Comparison of ENCODE assay signal across 8 mouse cellular contexts in the genomic region with DNA sequence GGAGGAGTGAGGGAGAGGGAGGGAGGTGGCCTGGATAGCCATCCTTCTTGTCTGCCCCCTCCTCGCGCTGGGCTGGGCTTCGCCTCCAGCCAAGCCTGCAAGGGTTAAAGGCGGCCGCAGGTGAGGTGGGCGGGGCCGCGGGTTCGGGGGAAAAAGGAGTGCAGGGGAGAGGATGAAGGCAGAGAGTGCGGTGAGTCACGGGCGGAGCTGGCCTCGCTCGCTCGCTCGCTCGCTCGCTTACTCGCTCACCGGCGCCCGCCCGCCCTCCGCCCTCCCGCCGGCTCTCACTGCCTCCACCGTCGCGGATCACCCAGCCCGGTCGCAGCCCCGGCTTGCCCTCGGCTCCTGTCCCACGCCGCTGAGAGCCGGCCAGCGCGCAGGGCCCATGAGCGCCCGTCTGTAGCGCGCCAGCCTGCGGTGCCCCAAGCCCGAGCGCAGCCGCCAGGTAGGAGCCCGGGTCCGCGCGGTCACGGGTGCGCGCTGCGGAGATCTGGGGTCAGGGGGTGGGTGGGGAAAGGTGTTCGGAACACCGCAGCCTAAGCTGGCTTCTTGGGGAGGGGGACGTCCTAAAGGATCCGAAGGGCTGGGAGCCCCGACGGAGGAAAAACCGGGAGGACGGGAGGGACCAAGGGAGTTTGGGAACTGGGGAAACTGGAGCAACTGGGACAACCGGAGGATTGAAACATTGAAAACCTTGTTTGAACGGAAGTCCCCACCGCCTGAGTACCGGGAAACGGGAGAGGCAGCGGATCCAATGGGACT. TPM values are rescaled to one million over a fixed set of nuclear protein-coding genes. Genes with fewer than 3 reads are reported as not detected.
DNase-seq lines count a peak whose midpoint lies in the region; ATAC-seq lines count a peak whose summit lies in the region.

No protein-coding gene starts in this region.

- no peaks in the 10 kb centered on the region for H3K36me3 ChIP-seq in megakaryocyte, embryonic 14.5 days (replicated peaks; ENCODE audit: low read length)
- no peaks in the 10 kb centered on the region for H3K36me3 ChIP-seq in embryonic facial prominence, embryonic 15.5 days
- no peaks in the 10 kb centered on the region for H3K36me3 ChIP-seq in limb, embryonic 11.5 days (ENCODE audit: control insufficient read depth, insufficient read depth, low read length)
- H3K36me3 ChIP-seq in neural tube, embryonic 14.5 days (ENCODE audit: control insufficient read depth, insufficient read depth, low read length), result no peaks in the 10 kb centered on the region

- no peaks in the 10 kb centered on the region for H3K9me3 ChIP-seq in megakaryocyte, embryonic 14.5 days
- no peaks in the 10 kb centered on the region for H3K9me3 ChIP-seq in embryonic facial prominence, embryonic 15.5 days (replicated peaks)
- H3K9me3 ChIP-seq in limb, embryonic 11.5 days (ENCODE audit: control insufficient read depth, low read length), result no peaks in the 10 kb centered on the region
- no peaks in the 10 kb centered on the region for H3K9me3 ChIP-seq in neural tube, embryonic 14.5 days (ENCODE audit: control insufficient read depth, low read length)

- H3K9ac ChIP-seq in embryonic facial prominence, embryonic 15.5 days, result no peak overlapping the region
- peak overlapping the region; percentile 40 for H3K9ac ChIP-seq in limb, embryonic 11.5 days (ENCODE audit: low read length)
- H3K9ac ChIP-seq in neural tube, embryonic 14.5 days (replicated peaks; ENCODE audit: low read depth, low read length), result peak overlapping the region; percentile 39; the same call in 1 of the 2 replicates

- WGBS in embryonic facial prominence, embryonic 15.5 days, result under 1% methylated on average over 65 of the region's 68 CpGs
- WGBS in limb, embryonic 11.5 days, result 1% methylated on average over 52 of the region's 68 CpGs
- WGBS in neural tube, embryonic 14.5 days, result under 1% methylated on average over 54 of the region's 68 CpGs

- peaks cover 50% of the 10 kb centered on the region for H3K4me1 ChIP-seq in megakaryocyte, embryonic 14.5 days
- peaks cover 41% of the 10 kb centered on the region for H3K4me1 ChIP-seq in embryonic facial prominence, embryonic 15.5 days
- H3K4me1 ChIP-seq in limb, embryonic 11.5 days (ENCODE audit: control insufficient read depth, insufficient read depth, low read length), result peaks cover 22% of the 10 kb centered on the region
- peaks cover 9% of the 10 kb centered on the region; the same call in 1 of the 2 replicates for H3K4me1 ChIP-seq in neural tube, embryonic 14.5 days (ENCODE audit: control insufficient read depth, insufficient read depth, low read length)

- peak overlapping the region; percentile 85 for H3K4me3 ChIP-seq in megakaryocyte, embryonic 14.5 days (replicated peaks)
- H3K4me3 ChIP-seq in embryonic facial prominence, embryonic 15.5 days (replicated peaks), result peak overlapping the region; percentile 42
- peak overlapping the region; percentile 39 for H3K4me3 ChIP-seq in limb, embryonic 11.5 days (ENCODE audit: low read depth, low read length)
- peak overlapping the region; percentile 22 for H3K4me3 ChIP-seq in neural tube, embryonic 14.5 days (ENCODE audit: low read depth, low read length)

- H3K27me3 ChIP-seq in megakaryocyte, embryonic 14.5 days (replicated peaks), result peaks cover 91% of the 10 kb centered on the region
- peaks cover 86% of the 10 kb centered on the region for H3K27me3 ChIP-seq in embryonic facial prominence, embryonic 15.5 days
- H3K27me3 ChIP-seq in limb, embryonic 11.5 days (ENCODE audit: control insufficient read depth, insufficient read depth, low read length), result peaks cover 73% of the 10 kb centered on the region
- H3K27me3 ChIP-seq in neural tube, embryonic 14.5 days (ENCODE audit: control insufficient read depth, insufficient read depth, low read length), result peaks cover 55% of the 10 kb centered on the region

- H3K4me2 ChIP-seq in embryonic facial prominence, embryonic 15.5 days (replicated peaks), result peak overlapping the region; percentile 55
- H3K4me2 ChIP-seq in limb, embryonic 11.5 days (ENCODE audit: low read depth, severe bottlenecking), result peak overlapping the region; percentile 63
- H3K4me2 ChIP-seq in neural tube, embryonic 14.5 days (ENCODE audit: low read depth, low read length), result peak overlapping the region; percentile 34

- peak overlapping the region; percentile 58; the same call in 1 of the 2 replicates for H3K27ac ChIP-seq in embryonic facial prominence, embryonic 15.5 days (replicated peaks)
- 0 out of 2 replicates have a peak overlapping the region, but pooled peaks have one; percentile 8 for H3K27ac ChIP-seq in limb, embryonic 11.5 days (replicated peaks; ENCODE audit: low read depth, low read length)
- H3K27ac ChIP-seq in neural tube, embryonic 14.5 days (ENCODE audit: low read depth, low read length), result no peak overlapping the region

- DNase-seq in limb, embryonic 11.5 days (ENCODE audit: low spot score), result peak; percentile 50
- no peak for DNase-seq in right cerebral cortex, adult 18-20 months
- DNase-seq in ovary, postnatal 14 days (ENCODE audit: low spot score), result no peak

- no peak for ATAC-seq in megakaryocyte, adult 5-6 weeks (ENCODE audit: poor library complexity, severe bottlenecking)
- ATAC-seq in embryonic facial prominence, embryonic 15.5 days (ENCODE audit: insufficient number of reproducible peaks, low FRiP score, low TSS enrichment, low read depth), result peak; percentile 23; the same call in 1 of the 2 replicates
- ATAC-seq in limb, embryonic 11.5 days (ENCODE audit: insufficient number of reproducible peaks, low FRiP score, low TSS enrichment, low read depth), result no peak
- no peak for ATAC-seq in neural tube, embryonic 14.5 days (ENCODE audit: low read depth)
- no peak for ATAC-seq in erythroid progenitor cell, adult 5-6 weeks (replicated peaks; ENCODE audit: low FRiP score, poor library complexity, severe bottlenecking)

RNA-seq across cellular contexts. Expression of gene Sp6, which starts 5.6 kb away (rescaled TPM):
- polyA plus RNA-seq in megakaryocyte, embryonic 14.5 days (2012; ENCODE audit: insufficient read depth, low replicate concordance), result 0.77 and 1.4 TPM in 2 replicates
- 0.13 TPM in 1 of 2 replicates, not detected in the other for total RNA-seq in megakaryocyte, adult 5-6 weeks (2015)
- total RNA-seq in megakaryocyte, adult 5-6 weeks (2017), result not detected in 2 replicates
- polyA plus RNA-seq in embryonic facial prominence, embryonic 15.5 days (2015; fragmentation: Nextera tagmentation; extraction: Ambion mirVana), result 18.5 and 26.7 TPM in 2 replicates
- polyA plus RNA-seq in limb, embryonic 11.5 days (2014; fragmentation: Nextera tagmentation; extraction: Ambion mirVana), result 2.1 and 2.4 TPM in 2 replicates
- 0.09 TPM in 1 of 2 replicates, not detected in the other for polyA plus RNA-seq in neural tube, embryonic 14.5 days (2014; fragmentation: Nextera tagmentation; extraction: Ambion mirVana)
- not detected in 2 replicates for total RNA-seq in erythroid progenitor cell, adult 5-6 weeks (2015; ENCODE audit: low replicate concordance)
- not detected in 2 replicates for total RNA-seq in erythroid progenitor cell, adult 5-6 weeks (2017; ENCODE audit: low replicate concordance)

RNA-seq across cellular contexts. Expression of gene Scrn2, which starts 11.0 kb away (rescaled TPM):
- polyA plus RNA-seq in megakaryocyte, embryonic 14.5 days (2012; ENCODE audit: insufficient read depth, low replicate concordance), result 4.5 and 11.2 TPM in 2 replicates
- 0.48 and 1.4 TPM in 2 replicates for total RNA-seq in megakaryocyte, adult 5-6 weeks (2015)
- 5.1 and 5.4 TPM in 2 replicates for total RNA-seq in megakaryocyte, adult 5-6 weeks (2017)
- polyA plus RNA-seq in embryonic facial prominence, embryonic 15.5 days (2015; fragmentation: Nextera tagmentation; extraction: Ambion mirVana), result 22.5 and 23.9 TPM in 2 replicates
- 31.9 and 34.4 TPM in 2 replicates for polyA plus RNA-seq in limb, embryonic 11.5 days (2014; fragmentation: Nextera tagmentation; extraction: Ambion mirVana)
- polyA plus RNA-seq in neural tube, embryonic 14.5 days (2014; fragmentation: Nextera tagmentation; extraction: Ambion mirVana), result 8.6 and 10.9 TPM in 2 replicates
- total RNA-seq in erythroid progenitor cell, adult 5-6 weeks (2015; ENCODE audit: low replicate concordance), result not detected in 2 replicates
- total RNA-seq in erythroid progenitor cell, adult 5-6 weeks (2017; ENCODE audit: low replicate concordance), result not detected in 2 replicates

RNA-seq across cellular contexts. Expression of gene Lrrc46, which starts 22.4 kb away (rescaled TPM):
- not detected in 2 replicates for polyA plus RNA-seq in megakaryocyte, embryonic 14.5 days (2012; ENCODE audit: insufficient read depth, low replicate concordance)
- total RNA-seq in megakaryocyte, adult 5-6 weeks (2015), result 0.55 and 0.80 TPM in 2 replicates
- total RNA-seq in megakaryocyte, adult 5-6 weeks (2017), result not detected in 2 replicates
- polyA plus RNA-seq in embryonic facial prominence, embryonic 15.5 days (2015; fragmentation: Nextera tagmentation; extraction: Ambion mirVana), result 9.5 and 21.4 TPM in 2 replicates
- 0.79 and 1.4 TPM in 2 replicates for polyA plus RNA-seq in limb, embryonic 11.5 days (2014; fragmentation: Nextera tagmentation; extraction: Ambion mirVana)
- polyA plus RNA-seq in neural tube, embryonic 14.5 days (2014; fragmentation: Nextera tagmentation; extraction: Ambion mirVana), result 2.2 and 2.4 TPM in 2 replicates
- total RNA-seq in erythroid progenitor cell, adult 5-6 weeks (2015; ENCODE audit: low replicate concordance), result not detected in 2 replicates
- total RNA-seq in erythroid progenitor cell, adult 5-6 weeks (2017; ENCODE audit: low replicate concordance), result not detected in 2 replicates

RNA-seq across cellular contexts. Expression of gene Mrpl10, which starts 22.6 kb away (rescaled TPM):
- polyA plus RNA-seq in megakaryocyte, embryonic 14.5 days (2012; ENCODE audit: insufficient read depth, low replicate concordance), result 22.3 and 22.7 TPM in 2 replicates
- 28.4 and 28.6 TPM in 2 replicates for total RNA-seq in megakaryocyte, adult 5-6 weeks (2015)
- total RNA-seq in megakaryocyte, adult 5-6 weeks (2017), result 18.6 and 19.7 TPM in 2 replicates
- 77.9 and 80.4 TPM in 2 replicates for polyA plus RNA-seq in embryonic facial prominence, embryonic 15.5 days (2015; fragmentation: Nextera tagmentation; extraction: Ambion mirVana)
- polyA plus RNA-seq in limb, embryonic 11.5 days (2014; fragmentation: Nextera tagmentation; extraction: Ambion mirVana), result 93.0 and 96.5 TPM in 2 replicates
- polyA plus RNA-seq in neural tube, embryonic 14.5 days (2014; fragmentation: Nextera tagmentation; extraction: Ambion mirVana), result 60.8 and 63.5 TPM in 2 replicates
- total RNA-seq in erythroid progenitor cell, adult 5-6 weeks (2015; ENCODE audit: low replicate concordance), result 5.0 and 15.5 TPM in 2 replicates
- total RNA-seq in erythroid progenitor cell, adult 5-6 weeks (2017; ENCODE audit: low replicate concordance), result 4.6 and 5.3 TPM in 2 replicates

RNA-seq across cellular contexts. Expression of gene Osbpl7, which starts 31.7 kb away (rescaled TPM):
- 9.7 and 13.2 TPM in 2 replicates for polyA plus RNA-seq in megakaryocyte, embryonic 14.5 days (2012; ENCODE audit: insufficient read depth, low replicate concordance)
- 5.3 and 6.5 TPM in 2 replicates for total RNA-seq in megakaryocyte, adult 5-6 weeks (2015)
- 7.1 and 7.5 TPM in 2 replicates for total RNA-seq in megakaryocyte, adult 5-6 weeks (2017)
- 10.4 and 10.8 TPM in 2 replicates for polyA plus RNA-seq in embryonic facial prominence, embryonic 15.5 days (2015; fragmentation: Nextera tagmentation; extraction: Ambion mirVana)
- polyA plus RNA-seq in limb, embryonic 11.5 days (2014; fragmentation: Nextera tagmentation; extraction: Ambion mirVana), result 5.8 and 6.3 TPM in 2 replicates
- polyA plus RNA-seq in neural tube, embryonic 14.5 days (2014; fragmentation: Nextera tagmentation; extraction: Ambion mirVana), result 9.1 and 9.6 TPM in 2 replicates
- total RNA-seq in erythroid progenitor cell, adult 5-6 weeks (2015; ENCODE audit: low replicate concordance), result 1.3 and 2.9 TPM in 2 replicates
- 1.4 and 22.7 TPM in 2 replicates for total RNA-seq in erythroid progenitor cell, adult 5-6 weeks (2017; ENCODE audit: low replicate concordance)

Comparison
In these comparisons a context has a peak if more than half of its experiments do, and no peak if none do; other contexts are left out.
1. H3K4me3 ChIP-seq: peak in every context shown above with its lines; median percentile 85 in megakaryocyte, embryonic 14.5 days; 42 in embryonic facial prominence, embryonic 15.5 days; 39 in limb, embryonic 11.5 days; 22 in neural tube, embryonic 14.5 days.